Mouse (Mus musculus) thymus, adult 2 months (tissue): ENCODE data around the gene Gpc6. TPM values are rescaled to one million over a fixed set of nuclear protein-coding genes. Genes with fewer than 3 reads are reported as not detected.

Experiments
- DNase-seq: peaks from one replicate; pipeline ENCODE4 v3.0.0; 2021
- H3K27ac ChIP-seq: fragments of 200-500 bp; 2 replicates; pipeline ENCODE4 v1.5.1; 2012; ENCODE audit warnings: low read length, control low read depth; ENCODE audit not compliant: control insufficient read depth, insufficient read depth
- H3K27me3 ChIP-seq: fragments of 200-500 bp; 2 replicates; pipeline ENCODE4 v1.6.1; 2012; ENCODE audit warnings: mild to moderate bottlenecking, low read length, moderate library complexity, mixed read lengths; ENCODE audit not compliant: control insufficient read depth, insufficient read depth
- H3K36me3 ChIP-seq: fragments of 200-500 bp; 2 replicates; pipeline ENCODE4 v1.6.1; 2012; ENCODE audit warnings: mild to moderate bottlenecking, low read length, moderate library complexity; ENCODE audit not compliant: control insufficient read depth, insufficient read depth
- H3K4me1 ChIP-seq: fragments of 200-500 bp; replicated peaks from 2 replicates; pipeline ENCODE4 v1.6.1; 2012; ENCODE audit warnings: low read length; ENCODE audit not compliant: control insufficient read depth, insufficient read depth
- H3K4me3 ChIP-seq: fragments of 200-500 bp; 2 replicates; pipeline ENCODE4 v1.5.1; 2012; ENCODE audit warnings: mild to moderate bottlenecking, low read length, control low read depth, moderate library complexity; ENCODE audit not compliant: control insufficient read depth, insufficient read depth
- CTCF ChIP-seq: fragments of 200-500 bp; IDR thresholded peaks from 2 replicates; pipeline ENCODE4 v1.5.1; 2012; ENCODE audit warnings: mild to moderate bottlenecking, control low read depth, low read length, moderate library complexity, borderline replicate concordance; ENCODE audit not compliant: control insufficient read depth, poor library complexity, insufficient read depth; ENCODE audit errors: extremely low read depth
- POLR2A ChIP-seq: fragments of 200-500 bp; IDR thresholded peaks from 2 replicates; pipeline ENCODE4 v1.6.1; 2012; ENCODE audit warnings: mild to moderate bottlenecking, low read length, control low read depth, moderate library complexity; ENCODE audit not compliant: control insufficient read depth, poor library complexity, insufficient read depth; ENCODE audit errors: extremely low read depth
- WGBS: fragments of 180-500 bp; shearing (Covaris S2); methylation state at CpG from one replicate; pipeline ENCODE4 v1.1.7; 2018; 5-methylcytosine and 5-hydroxymethylcytosine counted together
- polyA plus RNA-seq: library from polyadenylated mRNA; depleted of rRNA; stranded (reverse); fragments of >200 nt; gene quantifications from 2 replicates; pipeline ENCODE4 v1.2.3, GENCODE M21; 2012

Gpc6 gene
- polyA plus RNA-seq, 1 experiment: 1.5 TPM

DNA sequence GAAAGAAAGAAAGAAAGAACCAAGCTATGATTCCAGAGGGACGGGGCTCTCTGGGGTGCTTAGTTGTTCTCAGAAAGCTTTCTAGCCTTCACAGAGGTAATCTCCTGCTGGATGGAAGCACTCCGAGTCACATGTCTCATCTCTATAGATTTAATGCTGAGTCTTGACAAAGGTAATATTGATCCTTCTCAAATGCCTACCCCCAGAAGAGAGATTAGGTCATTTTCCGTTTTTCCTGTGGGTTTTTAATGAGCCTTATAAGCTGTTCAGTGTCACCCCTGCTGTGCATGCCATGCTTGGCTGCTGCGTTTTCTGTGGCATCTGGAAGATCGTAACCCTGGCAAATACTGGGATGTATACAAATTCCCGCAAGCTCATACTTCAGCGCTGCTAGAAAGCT lies 527.0 kb downstream of the Gpc6 start:
- Histone ChIP-seq H3K27ac (no peak overlapping the region), H3K36me3 (no peaks in the 10 kb centered on the region), H3K4me3 (no peak overlapping the region), H3K27me3 (no peaks in the 10 kb centered on the region), H3K4me1 (no peaks in the 10 kb centered on the region)
- TF ChIP-seq CTCF (no peak), POLR2A (no peak)
- no peak for DNase-seq
- 92% methylated on average over 7 of the region's 7 CpGs for WGBS

DNA sequence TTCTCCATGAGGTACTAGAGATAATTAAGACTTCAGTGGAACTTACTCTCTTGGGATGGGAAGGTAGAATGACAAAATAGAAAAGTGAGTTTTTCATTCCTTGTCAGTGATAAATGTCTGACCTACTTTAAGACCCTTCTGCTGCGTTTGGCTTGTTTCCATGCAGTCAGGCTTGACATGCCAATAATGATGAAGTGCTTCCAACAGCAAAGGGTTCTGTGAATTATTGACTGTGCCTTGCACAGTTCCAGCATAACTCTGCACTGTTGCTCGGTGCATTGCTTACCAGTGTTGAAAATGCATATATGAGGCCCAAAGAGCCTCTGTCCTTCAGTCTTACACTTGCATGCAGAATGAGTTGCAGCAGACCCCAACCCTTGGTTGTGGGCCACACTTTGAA lies 548.3 kb downstream of the Gpc6 start:
- Histone ChIP-seq H3K27ac (no peak overlapping the region), H3K36me3 (no peaks in the 10 kb centered on the region), H3K27me3 (no peaks in the 10 kb centered on the region), H3K4me3 (no peak overlapping the region), H3K4me1 (no peaks in the 10 kb centered on the region)
- DNase-seq: no peak
- WGBS: 90% methylated on average over 2 of the region's 2 CpGs
- TF ChIP-seq CTCF: no peak
- TF ChIP-seq POLR2A: no peak

DNA sequence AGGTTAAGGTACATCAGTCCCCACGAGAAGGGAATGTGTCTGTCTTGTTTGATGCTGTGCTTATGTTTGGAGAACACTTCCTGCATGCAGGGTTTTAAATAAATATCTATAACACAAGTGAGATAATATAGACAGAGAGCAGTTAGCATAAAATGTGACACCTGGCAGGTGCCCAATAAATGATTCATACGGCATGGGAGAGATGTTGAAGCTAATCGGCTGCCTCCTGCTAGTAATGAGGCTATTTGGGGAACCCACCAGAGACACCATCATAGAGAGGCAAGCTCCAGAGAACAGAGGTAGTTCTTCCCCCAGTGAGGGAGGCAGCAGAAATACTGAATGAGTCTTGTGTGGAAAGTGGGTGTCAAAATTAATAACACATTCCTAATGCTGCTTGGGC lies 553.8 kb downstream of the Gpc6 start:
- H3K36me3 ChIP-seq: no peaks in the 10 kb centered on the region
- no peak overlapping the region for H3K4me3 ChIP-seq
- H3K27ac ChIP-seq: no peak overlapping the region
- H3K4me1 ChIP-seq: no peaks in the 10 kb centered on the region
- 92% methylated on average over 3 of the region's 3 CpGs for WGBS
- no peaks in the 10 kb centered on the region for H3K27me3 ChIP-seq
- TF ChIP-seq CTCF (no peak), POLR2A (no peak)
- no peak for DNase-seq

DNA sequence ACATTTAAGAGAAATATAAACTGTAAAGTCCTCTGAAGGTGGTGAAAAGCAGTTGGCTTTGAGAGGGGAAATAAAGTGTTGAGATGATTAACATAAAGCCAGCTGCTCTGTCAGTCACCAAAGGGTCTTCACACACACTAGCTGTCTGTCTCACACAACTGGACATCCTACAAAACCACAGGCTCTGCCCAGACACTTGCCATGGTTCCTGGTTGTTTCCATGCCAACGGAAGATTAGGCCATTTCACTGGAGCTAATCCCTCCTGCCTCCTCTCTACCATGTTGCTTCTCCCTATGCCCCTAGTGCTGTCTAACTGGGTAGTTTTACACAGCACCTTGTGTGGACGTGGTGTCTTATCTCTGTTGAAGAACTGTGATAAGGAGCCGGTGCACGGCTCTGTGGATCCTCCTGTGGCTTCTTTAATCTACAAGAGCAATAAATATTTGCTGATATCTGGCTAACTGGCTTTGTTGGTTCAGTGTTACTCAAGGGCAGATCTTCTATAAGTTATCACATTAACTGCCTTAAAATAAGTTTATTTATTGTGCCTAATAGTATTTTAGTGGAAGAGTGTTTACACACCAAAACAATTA lies 562.1 kb downstream of the Gpc6 start:
- no peaks in the 10 kb centered on the region for H3K27me3 ChIP-seq
- H3K27ac ChIP-seq: no peak overlapping the region
- no peaks in the 10 kb centered on the region for H3K4me1 ChIP-seq
- TF ChIP-seq POLR2A: no peak
- no peak for TF ChIP-seq CTCF
- DNase-seq: no peak
- no peak overlapping the region for H3K4me3 ChIP-seq
- H3K36me3 ChIP-seq: no peaks in the 10 kb centered on the region
- 93% methylated on average over 4 of the region's 4 CpGs for WGBS

DNA sequence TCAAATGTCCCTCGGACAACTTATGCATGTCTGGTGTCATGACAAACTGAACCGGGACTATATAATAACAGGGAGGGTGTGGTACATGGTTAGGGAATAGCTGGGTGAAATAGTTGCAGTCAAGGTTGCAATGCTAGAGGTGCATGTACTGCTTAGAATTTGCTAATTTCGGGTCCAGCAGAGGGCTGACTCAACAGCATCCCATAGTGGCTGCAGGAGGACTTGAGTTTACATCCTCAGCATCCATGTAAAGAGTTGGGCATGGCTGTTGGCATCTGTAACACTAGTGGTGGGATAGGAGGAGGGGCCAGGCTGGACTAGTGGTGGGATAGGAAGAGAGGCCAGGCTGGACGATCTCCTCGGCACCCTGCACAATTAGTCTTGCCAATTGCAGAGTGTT lies 565.4 kb downstream of the Gpc6 start:
- no peak overlapping the region for H3K27ac ChIP-seq
- no peak overlapping the region for H3K4me3 ChIP-seq
- H3K27me3 ChIP-seq: no peaks in the 10 kb centered on the region
- H3K36me3 ChIP-seq: no peaks in the 10 kb centered on the region
- 84% methylated on average over 5 of the region's 5 CpGs for WGBS
- no peaks in the 10 kb centered on the region for H3K4me1 ChIP-seq
- TF ChIP-seq CTCF (no peak), POLR2A (no peak)
- DNase-seq: no peak

DNA sequence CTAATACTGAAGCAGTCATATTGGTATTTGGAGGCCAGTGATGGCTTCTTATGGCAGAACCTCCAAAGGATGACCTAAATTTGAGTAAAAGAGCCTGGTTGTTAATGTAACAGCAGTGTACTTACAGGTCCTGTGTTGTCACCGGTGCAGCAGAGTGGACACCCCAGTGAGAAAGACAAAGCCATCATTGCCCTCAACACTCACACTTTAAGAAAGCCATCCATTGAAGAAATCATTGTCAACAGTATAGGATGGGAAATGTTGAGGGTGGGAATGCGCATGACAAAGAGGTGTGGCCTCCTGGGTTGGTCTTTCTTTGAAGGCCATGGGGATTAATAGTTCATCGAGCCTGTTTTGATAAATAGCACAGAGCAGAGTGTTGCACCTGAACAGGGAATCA lies 570.0 kb downstream of the Gpc6 start:
- DNase-seq: no peak
- Histone ChIP-seq H3K4me3 (no peak overlapping the region), H3K27ac (no peak overlapping the region), H3K36me3 (no peaks in the 10 kb centered on the region), H3K4me1 (no peaks in the 10 kb centered on the region), H3K27me3 (no peaks in the 10 kb centered on the region)
- 91% methylated on average over 3 of the region's 3 CpGs for WGBS
- TF ChIP-seq POLR2A: no peak
- TF ChIP-seq CTCF: no peak

DNA sequence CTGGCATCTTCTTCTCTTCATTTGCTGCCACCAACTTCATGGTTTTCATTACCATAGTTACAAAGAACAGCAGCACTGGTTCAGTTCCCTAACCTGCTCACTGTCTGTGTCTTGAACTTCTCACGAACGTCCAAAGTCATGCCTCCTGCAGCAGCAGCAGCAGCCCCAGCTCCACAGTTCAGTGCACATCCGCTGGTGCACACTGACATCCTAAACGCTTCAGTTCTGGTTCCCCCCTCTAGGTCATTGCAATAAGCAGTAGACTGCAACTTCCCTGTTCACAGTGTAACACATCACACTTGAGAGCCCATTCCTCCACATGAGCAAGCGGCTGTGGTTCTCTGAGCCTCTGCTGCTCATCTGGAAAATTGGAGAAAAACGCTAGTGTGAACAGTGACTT lies 573.7 kb downstream of the Gpc6 start:
- H3K27ac ChIP-seq: no peak overlapping the region
- TF ChIP-seq POLR2A: no peak
- no peak for TF ChIP-seq CTCF
- no peak for DNase-seq
- H3K27me3 ChIP-seq: no peaks in the 10 kb centered on the region
- WGBS: 87% methylated on average over 6 of the region's 6 CpGs
- no peak overlapping the region for H3K4me3 ChIP-seq
- H3K4me1 ChIP-seq: no peaks in the 10 kb centered on the region
- H3K36me3 ChIP-seq: no peaks in the 10 kb centered on the region
